Mouse (Mus musculus) adipocyte (in vitro differentiated cells): ENCODE results near the gene Gm17651.
A peak's percentile ranks its signal among the peaks of the same experiment; 100 is the strongest.

Experiments used
- DNase-seq: peaks from one replicate; pipeline ENCODE4 v3.0.0-alpha.2; 2016; ENCODE audit warnings: low spot score

Gene Gm17651

DNA sequence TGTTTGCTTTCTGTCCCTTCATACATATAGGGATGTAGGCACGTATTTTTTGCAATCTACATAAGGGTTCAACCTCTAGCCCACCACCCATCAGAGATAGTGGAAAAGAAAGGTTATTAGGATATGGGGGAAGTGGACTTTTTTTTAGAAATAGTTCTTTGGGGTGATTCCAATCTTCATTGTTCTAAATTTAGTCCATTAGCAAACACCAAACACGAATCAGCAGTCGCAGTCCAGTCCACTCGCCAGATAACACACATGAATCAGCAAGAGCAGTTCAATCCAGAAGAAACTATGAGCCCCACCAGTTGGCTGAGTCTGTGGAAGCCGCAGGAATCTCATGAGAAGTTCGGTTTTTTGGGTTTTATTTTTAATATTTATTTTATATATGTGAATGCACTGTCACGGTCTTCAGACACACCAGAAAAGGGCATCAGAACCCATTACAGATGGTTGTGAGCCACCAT is at the start of gene Gm17651:
Gene Gm17651, minus strand, starts transcription at position 51 of the 467 bp plus-strand sequence.
- DNase-seq: no peak

DNA sequence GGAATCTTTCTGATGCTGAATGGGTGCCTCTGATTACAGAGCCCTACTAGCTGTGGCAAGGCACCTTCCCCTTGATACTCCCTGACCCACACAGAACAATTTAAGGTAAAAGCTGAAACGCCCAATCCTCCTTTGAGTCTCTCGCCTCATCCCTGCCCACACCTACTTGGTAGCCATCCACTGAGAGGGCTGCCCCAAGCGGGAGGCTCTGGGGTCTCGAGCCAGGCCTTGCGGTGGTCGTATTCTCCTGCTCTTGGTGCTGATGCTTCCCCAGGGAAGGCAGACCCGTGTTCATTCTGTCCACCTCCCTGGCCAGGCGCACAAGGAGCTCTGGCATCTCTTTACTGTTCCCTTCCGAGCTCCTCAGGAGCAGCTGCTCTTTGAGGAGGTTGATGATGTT is 44.6 kb upstream of the Gm17651 start:
- no peak for DNase-seq

DNA sequence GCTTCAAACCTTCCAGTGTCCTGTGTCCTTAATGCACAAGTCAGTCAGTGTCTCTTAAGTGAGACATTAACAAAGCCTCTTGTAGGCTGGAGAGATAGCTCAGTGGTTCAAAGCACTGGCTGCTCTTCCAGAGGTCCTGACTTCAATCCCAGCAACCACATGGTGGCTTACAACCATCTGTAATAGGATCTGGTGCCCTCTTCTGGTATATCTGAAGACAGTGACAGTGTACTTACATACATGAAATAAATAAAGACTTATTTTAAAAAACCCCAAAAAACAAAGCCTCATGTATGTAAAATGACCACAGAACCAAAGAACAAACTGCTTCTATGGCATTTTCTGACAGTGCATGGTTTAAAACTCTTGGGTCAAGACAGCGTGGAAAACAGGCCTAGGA is 41.4 kb upstream of the Gm17651 start:
- no peak for DNase-seq

DNA sequence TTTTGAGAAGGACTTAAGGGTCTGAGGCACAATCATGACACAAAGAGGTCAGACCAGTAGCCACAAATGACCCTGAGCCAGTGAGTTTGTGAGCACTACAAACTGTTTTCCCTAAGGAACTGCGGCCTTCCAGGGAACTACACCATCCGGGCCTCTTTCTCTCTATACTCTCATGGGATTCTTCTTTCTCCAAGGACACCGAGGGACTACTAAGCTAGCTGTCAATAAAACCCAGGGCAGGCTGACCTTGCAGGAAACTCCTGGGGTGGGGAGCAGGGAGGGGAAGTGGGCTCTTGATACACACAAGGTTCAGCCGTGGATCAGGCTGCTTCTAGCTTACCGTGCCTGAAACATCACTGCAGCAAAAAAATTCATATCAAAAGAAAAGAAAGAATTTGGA is 36.4 kb upstream of the Gm17651 start:
- no peak for DNase-seq

DNA sequence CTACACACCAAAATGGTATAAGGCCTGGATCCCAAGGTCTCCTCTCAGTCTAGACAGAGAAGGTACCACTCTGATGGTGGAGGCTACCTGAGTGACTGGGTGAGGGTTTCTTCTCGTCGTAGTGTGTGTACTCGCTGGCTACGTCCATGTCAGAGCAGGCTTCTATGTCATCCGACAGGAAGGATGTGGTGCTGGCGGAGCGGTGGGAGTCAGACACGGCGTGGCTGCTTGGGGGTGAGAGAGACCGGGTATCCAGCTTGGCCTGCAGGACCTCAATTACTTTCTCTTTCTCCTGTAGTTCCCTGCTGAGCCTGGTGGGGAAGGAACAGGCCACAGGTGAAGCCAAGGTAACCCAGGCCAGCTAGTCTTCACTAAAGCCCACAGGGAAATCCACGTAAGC is 35.6 kb upstream of the Gm17651 start:
- no peak for DNase-seq

DNA sequence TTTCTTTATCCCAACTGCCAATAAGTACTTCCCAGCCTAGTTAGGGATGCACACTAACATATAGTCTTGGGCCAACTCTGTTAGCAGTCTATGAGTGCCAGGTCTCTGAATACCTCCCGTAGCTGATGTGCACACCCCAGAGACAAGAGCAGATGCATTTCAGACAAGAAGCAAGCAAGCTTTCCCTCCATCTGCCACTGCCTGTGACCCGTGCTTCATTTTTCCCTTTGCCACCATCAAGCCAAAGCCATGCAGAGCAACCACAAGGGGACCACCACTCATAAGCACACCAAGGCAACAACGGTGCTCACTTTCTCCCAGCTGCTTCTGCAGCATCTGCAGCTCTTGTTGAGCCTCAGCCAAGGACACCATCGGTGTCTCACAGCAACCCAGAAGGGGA is 32.1 kb upstream of the Gm17651 start:
- DNase-seq: no peak

DNA sequence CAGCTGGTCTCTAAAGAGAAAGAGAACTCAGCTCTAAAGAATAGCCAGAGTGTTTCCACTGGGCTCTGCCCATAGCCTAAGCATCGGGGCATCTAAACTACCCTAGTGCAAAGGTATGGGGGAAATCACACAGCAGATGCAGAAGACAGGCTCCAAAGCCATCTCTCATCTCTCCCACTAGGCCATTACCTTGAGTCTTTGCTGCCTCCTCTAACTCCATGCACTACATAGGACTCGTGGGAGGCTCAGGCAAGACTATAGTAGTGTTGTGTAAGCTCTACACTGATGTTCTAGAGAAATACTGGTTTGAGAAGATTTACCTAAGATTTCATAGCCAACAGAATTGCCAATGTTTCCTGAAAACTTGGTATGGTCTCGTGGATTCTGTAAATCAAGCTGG is 31.0 kb upstream of the Gm17651 start:
- DNase-seq: no peak

DNA sequence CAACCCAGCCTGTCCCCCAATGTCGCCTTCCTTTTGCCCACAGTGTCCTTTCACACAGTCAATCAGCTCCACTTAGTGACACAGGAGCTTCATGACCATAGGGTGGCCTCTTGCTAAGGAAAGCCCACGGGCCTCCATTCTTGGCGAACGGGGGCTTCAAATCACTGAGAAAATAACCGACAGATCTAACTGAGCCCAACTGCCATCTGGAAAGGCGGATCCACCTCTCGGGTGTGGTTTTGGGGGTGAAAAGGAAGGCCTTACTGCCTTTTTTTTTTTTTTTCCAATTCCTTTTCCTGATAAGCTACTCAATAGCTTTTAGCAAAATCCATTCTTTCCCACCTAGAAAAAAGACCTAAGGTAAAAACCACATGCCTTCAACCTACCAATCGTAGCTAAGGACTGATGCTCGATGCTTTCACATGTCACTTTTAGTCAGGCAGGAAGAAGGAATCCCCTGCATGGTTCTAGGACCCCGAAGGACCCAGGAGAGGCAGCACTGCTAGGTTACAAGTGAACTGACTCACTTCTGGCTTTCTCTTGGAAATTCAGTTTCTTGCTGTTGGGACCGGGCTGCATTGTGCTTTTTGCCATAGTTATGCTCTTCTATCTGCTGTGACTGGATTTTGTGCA is 28.1 kb upstream of the Gm17651 start:
- no peak for DNase-seq

DNA sequence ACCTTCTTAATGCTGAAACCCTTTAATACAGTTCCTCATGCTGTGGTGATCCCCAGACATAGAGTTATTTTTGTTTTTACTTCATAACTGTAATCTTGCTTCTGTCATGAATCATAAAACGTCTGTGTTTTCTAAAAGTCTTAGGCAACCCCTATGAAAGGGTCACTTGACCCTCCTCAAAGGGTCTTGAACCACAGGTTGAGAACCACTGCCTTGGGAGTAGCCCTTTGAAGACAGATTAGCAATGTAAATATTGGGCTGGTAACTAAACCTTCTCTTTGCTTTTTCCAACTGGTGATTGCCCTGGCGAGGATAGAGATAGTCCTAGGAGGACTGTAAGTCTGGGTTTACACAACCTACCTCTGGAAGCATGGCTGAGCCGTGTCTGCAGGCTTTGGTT is 26.7 kb upstream of the Gm17651 start:
- DNase-seq: no peak

DNA sequence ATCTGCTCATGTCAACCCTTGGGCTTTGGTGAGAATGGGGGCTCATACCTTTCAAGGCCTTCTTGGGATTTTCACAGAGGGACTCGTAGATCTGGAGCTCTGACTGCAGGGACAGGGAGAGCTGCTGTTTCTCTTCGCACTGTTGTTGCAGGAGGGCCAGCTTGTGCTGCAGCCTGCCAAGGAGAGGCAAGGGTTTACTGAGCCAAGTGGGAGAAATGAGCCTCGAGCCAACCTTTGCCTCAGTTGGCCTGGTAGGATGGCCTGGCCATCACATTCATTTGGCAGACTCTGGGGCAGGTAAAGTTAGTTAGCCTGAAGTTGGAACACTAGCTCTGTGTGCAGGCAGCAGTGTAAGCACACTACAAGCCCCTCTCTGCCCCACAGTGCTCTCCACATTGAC is 24.6 kb upstream of the Gm17651 start:
- DNase-seq: peak; percentile 86

DNA sequence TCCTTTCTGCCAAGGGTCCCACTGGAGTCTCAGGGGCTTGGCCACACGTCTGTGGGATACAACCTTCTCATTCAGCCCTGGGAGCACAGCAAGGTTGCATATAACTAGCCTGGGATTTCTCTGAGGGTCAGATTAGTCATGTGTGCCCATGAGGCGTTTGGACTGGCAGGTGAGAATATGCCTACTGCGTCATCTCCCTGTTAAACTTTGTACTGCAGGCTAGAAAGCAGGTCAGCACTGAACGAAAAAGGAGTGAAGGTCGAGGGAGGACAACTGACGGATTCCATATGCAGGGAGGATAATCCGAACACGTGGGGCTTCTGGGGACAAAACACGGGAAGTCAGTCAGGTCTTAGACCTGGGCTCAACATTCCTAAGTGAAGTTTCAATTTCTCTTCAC is 22.8 kb upstream of the Gm17651 start:
- DNase-seq: no peak

DNA sequence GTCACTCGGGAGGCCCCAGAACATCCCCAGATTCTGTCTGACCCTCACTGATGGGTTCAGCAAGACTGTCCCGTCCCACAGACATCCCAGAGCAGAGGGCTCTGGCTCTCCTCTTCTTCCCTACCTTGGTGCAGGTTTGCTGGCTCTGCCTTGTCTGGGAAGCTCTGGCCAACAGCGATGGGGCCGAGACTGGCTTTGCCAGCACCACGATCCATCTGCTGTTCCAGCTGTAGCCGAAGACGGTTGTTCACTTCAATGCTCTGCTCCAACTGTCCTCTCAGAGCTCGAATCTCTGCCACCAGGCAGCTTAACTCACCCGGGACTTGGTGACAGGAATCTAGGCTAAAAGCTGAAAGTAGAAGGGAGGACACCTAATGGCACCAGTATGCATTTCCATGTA is 22.4 kb upstream of the Gm17651 start:
- DNase-seq: peak; percentile 27

DNA sequence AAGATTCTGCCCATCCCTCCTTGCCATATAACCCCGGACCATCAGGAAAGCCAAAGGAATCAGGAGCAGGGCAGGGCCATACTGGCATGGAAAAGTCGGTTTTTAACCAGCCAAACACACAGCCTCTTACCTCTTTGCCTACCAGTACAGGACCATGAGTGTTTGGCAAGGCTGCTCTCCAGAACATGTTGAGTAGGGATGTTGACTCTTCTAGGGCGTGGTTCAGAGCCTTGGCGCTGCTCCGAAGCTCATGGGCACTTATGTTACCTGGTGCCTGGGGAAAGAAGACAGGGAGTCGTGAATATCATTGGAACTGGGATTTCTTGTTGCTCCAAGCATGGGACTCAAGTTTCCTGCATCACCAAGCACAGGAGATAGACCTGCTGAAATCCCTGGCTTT is 19.3 kb upstream of the Gm17651 start:
- DNase-seq: no peak

DNA sequence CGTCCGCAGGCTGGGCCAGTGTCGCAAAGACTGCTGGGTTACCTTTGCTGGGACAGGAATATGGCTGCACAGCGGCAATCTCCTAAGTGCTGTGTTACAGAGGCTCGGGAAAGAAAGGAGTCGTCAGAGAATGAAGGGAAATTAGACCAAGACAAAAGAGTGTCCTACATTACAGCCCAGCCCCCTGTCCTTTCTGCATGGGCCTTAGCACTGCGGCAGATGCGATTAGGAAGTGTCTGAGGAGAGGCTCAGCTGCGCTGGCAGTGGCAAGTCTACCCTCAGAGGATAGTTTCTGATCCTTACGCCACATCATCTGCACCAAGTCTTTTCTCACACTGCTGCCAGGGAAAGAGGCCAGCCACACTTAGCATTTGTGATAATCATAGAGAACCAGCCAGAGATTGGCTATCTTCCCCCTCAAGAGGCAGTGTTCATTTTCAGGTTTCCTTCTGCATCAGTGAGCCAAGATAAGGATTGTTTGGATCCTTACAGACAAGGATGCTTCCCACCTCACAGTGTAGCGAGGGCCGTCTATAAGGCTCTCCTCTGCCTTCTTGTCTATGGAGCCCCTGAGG is 17.0 kb upstream of the Gm17651 start:
- no peak for DNase-seq

DNA sequence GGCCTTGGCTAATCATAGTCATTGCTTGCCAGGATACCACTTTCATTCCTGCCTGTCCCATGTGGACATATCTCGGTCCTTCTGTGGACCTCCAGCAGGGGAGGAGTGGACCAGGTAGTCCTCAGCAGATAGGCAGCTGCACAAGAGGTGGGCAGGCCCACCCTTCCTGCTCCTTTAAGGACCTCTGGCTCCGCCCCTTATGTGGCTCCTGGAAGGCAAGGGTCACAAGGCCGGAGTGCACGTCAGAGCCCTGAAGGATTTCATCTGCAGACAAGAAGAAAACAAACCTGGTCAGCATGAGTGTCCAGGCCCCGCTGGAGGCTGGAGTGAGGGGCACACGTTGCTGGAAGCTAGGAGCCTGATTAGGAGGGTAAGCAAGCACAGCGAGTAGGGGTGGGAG is 16.1 kb upstream of the Gm17651 start:
- no peak for DNase-seq

DNA sequence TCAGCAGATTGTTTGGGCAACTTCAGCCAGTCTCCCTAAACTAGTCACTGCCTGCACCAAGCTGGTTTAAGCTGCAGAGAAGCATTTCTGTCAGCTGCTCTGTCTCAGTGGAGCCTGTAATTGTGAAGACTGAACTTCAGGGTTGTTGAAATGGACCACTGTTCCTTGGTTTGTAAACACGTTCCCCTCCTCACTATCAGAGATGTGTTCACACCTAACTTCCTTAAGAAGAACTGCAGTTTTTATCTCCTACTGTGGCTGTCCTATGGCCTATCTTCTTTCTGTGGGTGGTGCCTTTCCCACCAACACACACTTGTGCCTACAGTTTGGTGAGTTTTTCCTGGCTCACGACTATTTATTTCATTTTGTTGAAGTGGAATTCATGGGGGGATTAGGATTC is 14.8 kb upstream of the Gm17651 start:
- no peak for DNase-seq

DNA sequence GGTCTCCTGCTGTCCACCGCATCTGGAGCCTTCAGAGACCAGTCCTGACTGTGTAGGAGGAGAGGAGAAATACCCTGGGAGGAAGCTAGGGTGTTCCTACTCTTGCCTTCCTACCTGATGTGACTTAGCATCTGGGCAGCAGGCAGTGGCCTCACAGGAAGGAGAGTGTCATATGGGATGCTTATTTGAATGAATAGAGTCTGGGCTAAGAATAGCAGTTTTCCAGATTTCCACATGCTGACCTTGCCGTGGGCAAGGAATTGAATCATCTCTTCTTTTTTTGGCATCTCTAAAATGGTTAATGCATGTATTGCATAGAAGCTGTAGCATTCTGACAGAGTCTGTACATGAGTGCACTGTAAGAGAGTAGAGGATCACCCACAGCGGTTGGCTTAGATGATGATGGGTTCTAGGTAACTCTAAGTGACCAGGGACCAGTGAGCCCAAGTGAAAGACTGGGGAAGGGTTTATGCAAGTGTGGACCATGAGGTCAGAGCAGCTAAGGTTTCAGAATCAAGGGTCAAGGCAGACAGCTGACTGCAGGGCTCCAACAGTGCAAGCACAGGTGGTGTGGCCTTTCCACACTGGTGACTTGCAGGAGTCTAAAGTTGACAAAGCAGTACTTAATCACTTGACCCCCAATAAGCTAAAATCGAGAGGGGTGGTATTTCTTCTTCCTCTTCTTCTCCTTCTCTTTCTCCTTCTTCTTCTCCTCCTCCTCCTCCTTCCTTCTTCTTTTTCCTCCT is 12.1 kb upstream of the Gm17651 start:
- DNase-seq: no peak

DNA sequence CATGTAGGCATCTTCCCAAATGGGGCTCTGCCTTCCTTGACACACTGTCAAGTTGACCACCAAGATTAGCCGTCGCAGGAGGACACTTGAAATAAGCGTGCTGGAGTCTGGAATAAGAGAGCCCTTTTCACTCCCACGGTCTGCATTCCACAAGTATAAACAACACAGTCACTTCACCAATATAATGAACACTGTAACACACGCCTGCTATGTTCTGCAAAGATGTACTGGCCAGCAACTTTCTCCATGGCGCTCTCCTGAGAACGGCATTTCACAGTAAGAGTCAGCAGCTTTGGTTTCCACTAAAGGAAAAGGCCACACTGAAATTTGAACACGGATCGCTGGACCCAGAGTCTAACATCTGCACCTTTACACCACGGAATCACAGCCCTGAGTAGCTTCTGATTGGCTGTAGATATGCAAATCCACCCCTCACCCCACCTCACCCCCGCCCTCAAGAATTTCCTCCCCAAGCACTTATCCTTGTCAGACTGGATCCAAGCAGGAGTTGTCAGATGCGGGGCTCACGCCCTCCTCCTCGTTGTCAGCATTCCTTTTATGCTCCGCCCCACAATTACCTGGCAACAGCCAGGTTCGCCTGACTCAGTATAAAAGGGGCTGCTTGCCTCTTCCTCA is 9.2 kb upstream of the Gm17651 start:
- DNase-seq: no peak

DNA sequence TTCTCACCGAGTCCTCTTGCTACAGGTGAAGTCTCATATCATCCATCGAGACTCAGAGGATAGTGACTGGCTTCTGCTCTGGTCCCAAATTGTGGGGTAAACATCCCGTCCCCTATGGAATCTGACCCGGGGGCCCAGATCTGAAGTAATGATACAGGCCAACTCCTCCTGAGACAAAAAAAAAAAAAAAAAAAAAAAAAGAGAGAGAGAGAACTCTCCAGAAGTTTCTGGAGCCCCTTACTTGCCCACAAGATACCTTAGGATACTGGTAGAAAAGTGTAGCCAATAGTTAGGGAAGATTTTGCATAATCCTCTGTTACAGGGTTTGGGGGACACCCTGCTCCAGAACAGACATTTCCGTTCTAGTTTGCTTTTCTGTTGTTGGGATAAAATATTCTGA is 8.1 kb upstream of the Gm17651 start:
- no peak for DNase-seq

DNA sequence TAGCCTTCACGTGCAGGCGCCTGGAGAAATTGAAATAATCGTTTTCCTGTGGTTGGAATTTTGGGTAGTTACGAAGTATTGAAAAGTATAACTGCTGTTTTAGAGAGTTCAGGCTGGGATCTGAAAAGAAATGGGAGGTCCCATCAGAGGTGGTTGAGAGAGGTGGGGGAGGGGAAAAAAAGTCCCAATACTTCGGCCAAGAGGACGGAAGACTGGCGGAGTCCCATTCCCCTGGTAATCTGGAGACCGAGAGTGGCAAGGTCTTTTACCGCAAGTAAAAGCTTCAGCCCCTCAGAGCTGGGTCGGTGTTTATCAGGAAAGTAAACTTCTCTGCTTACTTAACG is 7.6 kb upstream of the Gm17651 start:
- DNase-seq: no peak

DNA sequence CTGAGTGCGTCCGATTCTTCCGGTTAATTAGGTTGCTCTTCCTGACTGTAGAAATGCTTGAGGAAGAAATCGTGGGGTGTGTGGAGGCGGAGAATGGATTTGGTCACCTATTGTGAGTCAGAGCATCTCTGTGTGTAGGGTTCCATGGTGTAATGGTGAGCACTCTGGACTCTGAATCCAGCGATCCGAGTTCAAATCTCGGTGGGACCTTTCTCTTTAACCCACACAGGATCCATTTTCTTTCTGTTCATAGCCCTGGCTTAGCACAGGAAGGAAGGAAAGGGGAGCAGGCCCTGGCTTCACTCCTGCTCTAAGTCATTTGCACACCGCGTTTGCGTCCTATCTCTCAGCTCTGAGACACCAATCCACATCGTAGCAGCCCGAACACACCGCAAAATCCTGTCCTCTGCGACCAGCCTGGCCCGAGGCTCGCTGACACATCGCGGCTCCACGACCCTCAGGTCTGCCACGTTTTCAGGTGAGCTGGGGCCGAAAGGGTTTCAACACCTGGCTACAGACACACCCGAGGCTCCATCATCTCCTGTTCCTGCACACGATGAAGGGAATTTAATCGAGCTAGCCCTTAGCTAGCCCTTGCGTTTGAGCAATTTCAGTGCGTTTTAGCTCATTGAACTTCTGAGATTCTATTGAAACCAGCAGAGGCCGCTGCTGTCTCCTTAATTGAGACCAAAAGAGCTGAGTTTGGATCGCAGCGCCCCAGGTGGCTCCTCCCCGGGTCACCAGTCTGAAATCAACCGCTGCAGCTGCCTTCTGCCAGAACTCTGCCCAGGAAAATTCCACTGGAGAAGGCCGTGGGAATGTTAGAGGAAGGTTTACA is 7.0 kb upstream of the Gm17651 start:
- peak; percentile 77 for DNase-seq

DNA sequence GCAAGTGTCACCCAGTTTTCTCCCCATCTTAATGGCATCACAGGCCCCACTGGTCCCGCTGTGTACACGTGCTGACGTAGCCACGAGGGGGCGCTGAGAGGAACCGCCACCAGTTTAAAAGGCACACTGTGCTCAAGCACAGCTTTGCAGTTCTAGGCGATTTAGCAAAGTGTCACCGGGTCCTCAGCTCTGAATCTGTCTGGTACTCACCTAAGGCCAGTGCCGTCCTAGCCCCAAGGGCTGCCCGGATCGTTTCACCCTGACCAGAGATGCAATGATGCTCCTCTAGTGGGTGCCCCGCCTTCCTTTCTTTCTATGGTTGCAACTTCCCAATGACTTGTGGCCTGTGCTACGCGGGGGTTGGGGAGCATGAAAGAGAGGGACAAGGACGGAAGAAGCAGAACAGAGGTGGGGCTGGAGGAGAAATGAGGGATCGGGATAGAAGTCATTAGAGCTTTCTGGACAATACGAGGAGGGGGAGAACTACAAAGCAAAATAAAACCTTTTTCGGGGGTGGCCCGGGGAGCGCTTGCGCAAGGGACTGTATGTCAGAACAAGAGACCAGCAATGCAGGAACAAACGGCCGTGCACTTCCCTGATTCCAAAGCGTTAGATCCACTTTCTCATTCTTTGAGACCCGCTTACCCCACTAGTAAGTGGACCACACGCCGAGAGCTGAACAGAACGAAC is 6.3 kb upstream of the Gm17651 start:
- DNase-seq: no peak
